Mouse (Mus musculus): ENCODE measurements around the gene Slc8a3.

DNA sequence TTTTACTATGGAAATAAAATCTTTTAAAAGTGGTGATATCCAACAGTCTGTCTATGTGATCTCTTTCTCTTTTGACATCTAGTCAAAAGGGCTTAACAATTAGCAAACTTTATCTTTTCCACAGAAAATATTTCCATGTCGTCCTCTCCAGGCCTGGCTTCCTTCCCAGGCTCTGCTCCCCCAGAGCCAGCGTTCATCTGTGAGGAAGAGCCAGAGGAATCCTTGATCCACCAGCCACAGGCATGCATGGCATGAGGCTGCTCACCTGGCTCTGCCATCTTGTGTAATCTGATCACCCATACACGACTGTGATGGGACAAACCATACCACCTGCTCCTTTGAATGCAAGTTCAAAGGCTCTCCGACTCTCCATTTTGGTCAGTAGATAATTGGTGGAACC is 58.4 kb downstream of the Slc8a3 start:
- TF ChIP-seq POLR2A (IDR thresholded peaks at IDR 0.05; ENCODE audit: low read depth, low read length): no peak
- TF ChIP-seq CTCF (IDR thresholded peaks at IDR 0.05; ENCODE audit: extremely low read depth, insufficient read length, insufficient replicate concordance, low read depth, low read length): no peak
